Mouse (Mus musculus): ENCODE data around the gene B3gat2.

- TF ChIP-seq NELFE (IDR thresholded peaks at IDR 0.05; ENCODE audit: low read depth, low read length) (no peak), CTCF (conservative IDR thresholded peaks at IDR 0.05 in 1 of 2, IDR thresholded peaks at IDR 0.05 in 1 of 2; ENCODE audit: low read depth in 2 of 2, low read length in 2 of 2) (no peak), POLR2A (IDR thresholded peaks at IDR 0.05; ENCODE audit: low read depth, low read length) (no peak), BHLHE40 (IDR thresholded peaks at IDR 0.05; ENCODE audit: low read depth, low read length) (no peak), USF1 (IDR thresholded peaks at IDR 0.05; ENCODE audit: low read depth, low read length) (no peak), ZC3H11A (IDR thresholded peaks at IDR 0.05; ENCODE audit: low read depth, low read length) (no peak), IRF4 (IDR thresholded peaks at IDR 0.05; ENCODE audit: low read depth, low read length) (no peak), EP300 (IDR thresholded peaks at IDR 0.05; ENCODE audit: low read length) (no peak), CHD1 (IDR thresholded peaks at IDR 0.05; ENCODE audit: low read depth, low read length) (no peak), MXI1 (IDR thresholded peaks at IDR 0.05; ENCODE audit: low read depth, low read length) (no peak)
Observed at GRCm38 (mm10) chr1:23754340-23754739, 7.2 kb upstream of the B3gat2 start.

All from CH12.LX (cell line).